Mouse (Mus musculus) kidney, adult 2 months (tissue): Measurements from ENCODE around the gene Ppp6r2. TPM values are rescaled to one million over a fixed set of nuclear protein-coding genes. Genes with fewer than 3 reads are reported as not detected.

Experiments used
- DNase-seq: peaks from one replicate; pipeline ENCODE4 v3.0.0; 2021
- H3K27ac ChIP-seq: fragments of 200-500 bp; 2 replicates; pipeline ENCODE4 v1.5.1; 2012; ENCODE audit warnings: low read depth, low read length, control low read depth, inconsistent platforms; ENCODE audit not compliant: insufficient read depth
- H3K27me3 ChIP-seq: fragments of 200-500 bp; replicated peaks from 2 replicates; pipeline ENCODE4 v1.6.1; 2012; ENCODE audit warnings: mild to moderate bottlenecking, moderate library complexity, low read length, inconsistent platforms; ENCODE audit not compliant: control insufficient read depth, insufficient read depth
- H3K36me3 ChIP-seq: fragments of 200-500 bp; 2 replicates; pipeline ENCODE4 v1.6.1; 2012; ENCODE audit warnings: mild to moderate bottlenecking, moderate library complexity, low read length, inconsistent platforms; ENCODE audit not compliant: control insufficient read depth, insufficient read depth
- H3K4me1 ChIP-seq: fragments of 200-500 bp; 2 replicates; pipeline ENCODE4 v1.6.1; 2011; ENCODE audit warnings: low read length; ENCODE audit not compliant: control insufficient read depth, insufficient read depth
- H3K4me3 ChIP-seq: fragments of 200-500 bp; 2 replicates; pipeline ENCODE4 v1.5.1; 2011; ENCODE audit warnings: mild to moderate bottlenecking, low read depth, low read length, control low read depth; ENCODE audit not compliant: insufficient read depth
- CTCF ChIP-seq: fragments of 200-500 bp; conservative IDR thresholded peaks from 2 replicates; pipeline ENCODE4 v1.5.1; 2011; ENCODE audit warnings: low read depth, mild to moderate bottlenecking, control low read depth, low read length, moderate library complexity, mixed read lengths; ENCODE audit not compliant: insufficient read depth, insufficient read length
- POLR2A ChIP-seq: fragments of 200-500 bp; IDR thresholded peaks from one replicate; pipeline ENCODE4 v1.6.1; 2011; ENCODE audit warnings: low read depth, low read length, control low read depth
- WGBS: fragments of 180-500 bp; shearing (Covaris S2); methylation state at CpG from one replicate; pipeline ENCODE4 v1.1.7; 2018; 5-methylcytosine and 5-hydroxymethylcytosine counted together
- polyA plus RNA-seq: library from polyadenylated mRNA; depleted of rRNA; stranded (reverse); fragments of >200 nt; gene quantifications from 2 replicates; pipeline ENCODE4 v1.2.3, GENCODE M21; 2012

The Ppp6r2 gene
- polyA plus RNA-seq, 1 experiment: 85.0 TPM

DNA sequence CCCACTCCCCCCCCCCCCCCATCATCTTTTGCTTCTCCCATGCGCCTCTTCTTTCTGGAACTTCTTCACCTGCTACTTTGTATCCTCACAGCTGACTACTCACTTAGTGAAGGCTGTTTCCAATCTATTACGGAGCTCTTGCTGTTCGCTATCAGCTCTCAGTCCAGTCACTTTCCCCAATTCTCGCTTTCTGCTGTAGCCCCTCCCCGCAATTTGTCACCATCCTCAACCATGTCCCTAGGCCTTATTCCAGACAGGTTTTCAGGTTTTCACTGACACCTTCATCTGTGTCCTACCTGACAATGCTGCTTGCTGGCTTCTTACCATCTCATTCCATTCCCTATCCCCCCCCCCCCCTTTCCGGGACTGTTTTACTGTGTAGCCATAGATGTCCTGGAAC, 1.1 kb downstream of the Ppp6r2 start:
- 80% methylated on average over 6 of the region's 6 CpGs for WGBS
- no peaks in the 10 kb centered on the region; the same call in 1 of the 2 replicates for H3K4me1 ChIP-seq
- TF ChIP-seq CTCF (no peak), POLR2A (no peak)
- H3K27me3 ChIP-seq: no peaks in the 10 kb centered on the region
- no peak overlapping the region for H3K27ac ChIP-seq
- no peaks in the 10 kb centered on the region for H3K36me3 ChIP-seq
- DNase-seq: no peak
- no peak overlapping the region; the same call in 1 of the 2 replicates for H3K4me3 ChIP-seq

- Histone ChIP-seq H3K4me1 (no peaks in the 10 kb centered on the region; the same call in 1 of the 2 replicates), H3K36me3 (no peaks in the 10 kb centered on the region), H3K27me3 (no peaks in the 10 kb centered on the region), H3K27ac (no peak overlapping the region), H3K4me3 (no peak overlapping the region)
- WGBS: 90% methylated on average over 3 of the region's 3 CpGs
- TF ChIP-seq CTCF (no peak), POLR2A (no peak)
- DNase-seq: no peak
Measured at GRCm38 (mm10) chr15:89213517-89213916, 2.2 kb downstream of the Ppp6r2 start.

DNA sequence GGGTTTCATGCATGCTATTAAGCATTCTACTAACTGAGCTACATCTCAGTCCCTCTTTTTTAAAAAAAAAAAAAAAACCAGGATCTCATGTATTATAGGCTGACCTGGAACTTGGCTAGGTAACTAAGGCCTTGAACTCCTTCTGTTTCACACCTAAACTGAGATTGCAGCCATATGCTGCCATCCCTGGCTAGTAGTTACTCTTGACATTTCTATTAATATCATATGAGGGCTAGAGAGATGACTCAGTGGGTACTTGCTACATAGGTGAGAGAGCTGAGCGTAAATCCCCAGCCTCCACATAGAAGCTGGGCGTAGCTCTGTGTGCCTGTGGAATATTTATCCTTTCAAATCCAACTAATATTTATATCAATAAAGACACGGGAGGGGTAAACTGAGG, 3.6 kb downstream of the Ppp6r2 start:
- TF ChIP-seq CTCF (no peak), POLR2A (no peak)

GRCm38 (mm10) chr15:89215611-89216233, 4.4 kb downstream of the Ppp6r2 start:
- WGBS: 55% methylated on average over 2 of the region's 2 CpGs
- H3K36me3 ChIP-seq: no peaks in the 10 kb centered on the region
- H3K4me3 ChIP-seq: no peak overlapping the region
- no peak overlapping the region for H3K27ac ChIP-seq
- H3K27me3 ChIP-seq: no peaks in the 10 kb centered on the region
- TF ChIP-seq CTCF (no peak), POLR2A (no peak)
- DNase-seq: peak; percentile 50
- no peaks in the 10 kb centered on the region for H3K4me1 ChIP-seq

More for the DNA sequence above, 3.6 kb downstream of the Ppp6r2 start:
- DNase-seq: no peak
- Histone ChIP-seq H3K27ac (no peak overlapping the region), H3K36me3 (no peaks in the 10 kb centered on the region), H3K4me1 (no peaks in the 10 kb centered on the region), H3K4me3 (no peak overlapping the region), H3K27me3 (no peaks in the 10 kb centered on the region)
- 98% methylated on average over 3 of the region's 3 CpGs for WGBS

GRCm38 (mm10) chr15:89233586-89233985, 22.2 kb downstream of the Ppp6r2 start:
- DNase-seq: peak; percentile 58
- H3K27me3 ChIP-seq: no peaks in the 10 kb centered on the region
- TF ChIP-seq CTCF (peak; percentile 51), POLR2A (no peak)
- H3K4me3 ChIP-seq: no peak overlapping the region
- H3K27ac ChIP-seq: no peak overlapping the region
- no peaks in the 10 kb centered on the region for H3K4me1 ChIP-seq
- WGBS: 16% methylated on average over 2 of the region's 2 CpGs
- no peaks in the 10 kb centered on the region for H3K36me3 ChIP-seq

DNA sequence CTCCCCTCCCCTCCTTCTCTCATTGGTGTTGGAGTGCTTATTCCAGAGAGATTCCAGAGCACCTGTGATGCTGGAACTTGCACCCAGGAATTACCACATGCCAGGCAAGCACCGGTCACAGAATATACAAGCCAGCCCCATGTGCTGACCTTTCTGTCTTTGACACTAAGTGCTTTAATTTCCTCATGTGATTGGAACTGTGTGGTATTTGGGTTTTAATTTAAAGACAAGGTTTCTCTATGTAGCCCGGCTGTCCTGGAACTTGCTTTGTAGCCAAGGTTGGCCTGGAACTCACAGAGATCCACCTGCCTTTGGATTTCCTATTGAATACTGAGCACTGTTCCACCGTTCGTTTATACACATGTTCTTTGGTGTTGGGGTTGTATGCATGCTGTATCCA, 22.7 kb downstream of the Ppp6r2 start:
- DNase-seq: no peak
- Histone ChIP-seq H3K27ac (no peak overlapping the region), H3K4me3 (no peak overlapping the region), H3K36me3 (no peaks in the 10 kb centered on the region), H3K4me1 (no peaks in the 10 kb centered on the region), H3K27me3 (no peaks in the 10 kb centered on the region)
- no peak for TF ChIP-seq POLR2A
- no peak for TF ChIP-seq CTCF
- WGBS: 72% methylated on average over 4 of the region's 4 CpGs

DNA sequence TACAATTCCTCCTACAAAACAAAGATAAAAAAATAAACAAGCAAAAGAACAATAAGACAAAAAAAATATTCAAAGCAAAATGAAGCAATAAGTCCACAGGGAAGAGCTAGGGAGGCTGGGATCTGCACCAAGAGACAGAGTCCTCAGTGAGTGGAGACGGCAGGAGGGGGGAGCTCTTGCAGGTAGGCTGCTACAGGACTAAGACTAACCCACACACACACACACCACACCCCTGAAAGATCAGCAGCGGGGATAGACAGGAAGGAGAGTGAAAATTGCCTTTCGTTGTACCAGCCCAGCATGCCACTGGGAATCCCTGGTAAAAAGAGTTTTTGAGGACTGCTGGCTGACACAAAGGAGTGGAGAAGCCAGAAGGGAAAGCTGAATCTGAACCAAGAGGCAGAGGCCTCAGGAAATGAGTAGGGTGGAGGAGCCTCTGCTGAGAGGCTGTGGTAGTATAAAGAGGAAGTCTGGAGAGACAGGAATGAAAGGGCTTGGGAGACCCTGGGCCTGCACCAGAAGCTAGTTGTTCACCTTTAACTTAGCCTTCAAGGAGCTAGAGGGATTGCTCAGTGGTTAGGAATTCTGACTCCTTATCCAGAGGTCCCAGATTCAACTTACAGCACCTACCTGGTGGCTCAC, 28.5 kb downstream of the Ppp6r2 start:
- H3K4me1 ChIP-seq: no peaks in the 10 kb centered on the region
- H3K4me3 ChIP-seq: no peak overlapping the region
- no peaks in the 10 kb centered on the region; the same call in 1 of the 2 replicates for H3K36me3 ChIP-seq
- TF ChIP-seq CTCF (no peak), POLR2A (no peak)
- no peaks in the 10 kb centered on the region for H3K27me3 ChIP-seq
- DNase-seq: no peak
- 55% methylated on average over 3 of the region's 3 CpGs for WGBS
- no peak overlapping the region for H3K27ac ChIP-seq
